Mouse (Mus musculus) bone marrow, adult 2 months (tissue): ENCODE results near the gene Srrm4.

ENCODE experiments used
- CTCF ChIP-seq: fragments of 200-500 bp; IDR thresholded peaks from 2 replicates; pipeline ENCODE4 v1.5.1; 2011; ENCODE audit warnings: low read length, control low read depth; ENCODE audit not compliant: control insufficient read depth, insufficient read depth
- POLR2A ChIP-seq: fragments of 200-500 bp; IDR thresholded peaks from 2 replicates; pipeline ENCODE4 v1.6.1; 2011; ENCODE audit warnings: low read depth, mild to moderate bottlenecking, control low read depth, low read length, borderline replicate concordance; ENCODE audit not compliant: control insufficient read depth

GRCm38 (mm10) chr5:116450901-116451300, 140.7 kb downstream of the Srrm4 start:
- no peak for TF ChIP-seq CTCF
- TF ChIP-seq POLR2A, result no peak
